Comparison of ENCODE assay signal across 19 mouse cellular contexts in the genomic region with DNA sequence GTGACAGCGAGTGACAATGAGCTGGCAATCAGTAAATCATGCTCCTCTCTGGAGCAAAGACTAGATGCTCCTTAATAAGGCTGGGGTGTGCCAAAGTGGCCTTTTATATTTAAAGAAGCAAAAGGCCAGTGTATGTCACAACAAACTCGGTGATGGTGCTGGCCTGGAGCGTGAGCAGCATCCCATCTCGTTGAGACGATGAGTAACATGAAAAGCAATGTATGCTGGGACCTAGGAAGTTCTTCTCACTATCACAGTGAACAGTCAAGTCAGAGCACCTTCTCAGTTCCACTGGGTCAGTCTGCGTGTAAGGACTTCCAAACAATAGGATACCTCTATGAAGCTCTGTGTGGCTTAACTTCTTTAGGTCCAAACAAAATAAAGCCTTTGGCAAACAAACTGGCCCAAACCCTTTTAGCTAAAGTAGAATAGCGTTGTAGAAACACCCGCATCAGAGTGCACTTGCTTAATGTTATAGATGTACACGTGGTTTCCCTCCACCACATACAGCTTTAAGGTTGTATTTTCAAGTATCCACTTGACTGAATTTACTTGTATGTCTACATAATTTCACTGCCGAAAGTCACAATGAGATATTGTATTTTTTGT. TPM values are rescaled to one million over a fixed set of nuclear protein-coding genes. Genes with fewer than 3 reads are reported as not detected.
DNase-seq lines count a peak whose midpoint lies in the region; ATAC-seq lines count a peak whose summit lies in the region.
"Had no signal": no experiment of that assay in that cellular context is flagged by ENCODE, and none has a peak within 500 bp of the region (broad histone marks: within the 10 kb centered on the region; RNA-seq: fewer than 3 reads in every experiment).

No protein-coding gene starts in this region.

- H3K4me3 ChIP-seq in liver, embryonic 15.5 days (replicated peaks): no peak overlapping the region
- H3K4me3 ChIP-seq: embryonic facial prominence, embryonic 12.5 days; forebrain, embryonic 13.5 days; heart, embryonic 15.5 days; limb, embryonic 15.5 days; midbrain, embryonic 12.5 days; myocyte had no signal

- peak overlapping the region; percentile 60 for H3K27ac ChIP-seq in liver, embryonic 15.5 days (replicated peaks)
- H3K27ac ChIP-seq: embryonic facial prominence, embryonic 12.5 days; forebrain, embryonic 13.5 days; heart, embryonic 15.5 days; limb, embryonic 15.5 days; midbrain, embryonic 12.5 days had no signal

- H3K9ac ChIP-seq in liver, embryonic 15.5 days: no peak overlapping the region
- H3K9ac ChIP-seq: embryonic facial prominence, embryonic 12.5 days; forebrain, embryonic 13.5 days; heart, embryonic 15.5 days; limb, embryonic 15.5 days; midbrain, embryonic 12.5 days had no signal

- H3K36me3 ChIP-seq in liver, embryonic 15.5 days (replicated peaks): peaks cover 12% of the 10 kb centered on the region; the same call in 1 of the 2 replicates
- H3K36me3 ChIP-seq: embryonic facial prominence, embryonic 12.5 days; heart, embryonic 15.5 days; limb, embryonic 15.5 days; midbrain, embryonic 12.5 days had no signal

- peaks cover 85% of the 10 kb centered on the region for H3K4me1 ChIP-seq in liver, embryonic 15.5 days (replicated peaks)
- H3K4me1 ChIP-seq: embryonic facial prominence, embryonic 12.5 days; forebrain, embryonic 13.5 days; heart, embryonic 15.5 days; limb, embryonic 15.5 days; midbrain, embryonic 12.5 days had no signal

- ATAC-seq in CD4-positive, CD25-positive, alpha-beta regulatory T cell, adult 4 months: no peak
- no peak for ATAC-seq in liver, embryonic 15.5 days (ENCODE audit: insufficient read depth)
- no peak for ATAC-seq in cerebellum, adult (ENCODE audit: insufficient number of reproducible peaks, low FRiP score, low TSS enrichment)
- ATAC-seq: forebrain, embryonic 13.5 days had no signal

- 0 out of 2 replicates have a peak overlapping the region, but pooled peaks have one; percentile 11 for H3K4me2 ChIP-seq in liver, embryonic 15.5 days
- H3K4me2 ChIP-seq: embryonic facial prominence, embryonic 12.5 days; forebrain, embryonic 13.5 days; heart, embryonic 15.5 days; limb, embryonic 15.5 days; midbrain, embryonic 12.5 days had no signal

- peak; percentile 55 for DNase-seq in CD4-positive, CD25-positive, alpha-beta regulatory T cell, adult 2 months (ENCODE audit: low read depth, low spot score)
- peak; percentile 48 for DNase-seq in thymus, postnatal 14 days
- DNase-seq in thymus, adult 18-20 months: no peak
- peak; percentile 43 for DNase-seq in thymus, postnatal 4 days
- DNase-seq in gastrocnemius, postnatal 10 days: no peak
- DNase-seq: adrenal gland, adult 8-10 months; cerebellum, postnatal 10 days; gastrocnemius, postnatal 14 days; kidney, adult 2 months; kidney, postnatal 36 days had no signal

- H3K9me3 ChIP-seq in liver, embryonic 15.5 days (replicated peaks): no peaks in the 10 kb centered on the region
- H3K9me3 ChIP-seq: embryonic facial prominence, embryonic 12.5 days; forebrain, embryonic 13.5 days; heart, embryonic 15.5 days; limb, embryonic 15.5 days; midbrain, embryonic 12.5 days had no signal

- no peaks in the 10 kb centered on the region for H3K27me3 ChIP-seq in liver, embryonic 15.5 days

- 60% methylated on average over 10 of the region's 10 CpGs for WGBS in liver, embryonic 15.5 days (ENCODE audit: insufficient replicate concordance)

RNA-seq across cellular contexts. Expression of gene Ikzf1, which starts 7.9 kb away (rescaled TPM):
- polyA plus RNA-seq in CD4-positive, CD25-positive, alpha-beta regulatory T cell, adult 4 months (2017; shearing (Covaris generic)): 100 to 1,000 TPM; 130 to 149 TPM
- polyA plus RNA-seq in liver, embryonic 15.5 days (2015; fragmentation: Nextera tagmentation; extraction: Ambion mirVana): 33.7 and 35.9 TPM in 2 replicates
- total RNA-seq in gastrocnemius, postnatal 10 days (2021): 1 to 10 TPM; 1.1 to 2.6 TPM

Comparison
In these comparisons a context has a peak if more than half of its experiments do, and no peak if none do; other contexts are left out.
1. DNase-seq: peak in CD4-positive, CD25-positive, alpha-beta regulatory T cell, adult 2 months (single experiment), thymus, postnatal 14 days (single experiment) and thymus, postnatal 4 days (single experiment); none in thymus, adult 18-20 months (0 of 2) and gastrocnemius, postnatal 10 days (single experiment).